Mouse (Mus musculus) lung, postnatal 0 days (tissue): ENCODE results near the gene Gsdme. TPM values are rescaled to one million over a fixed set of nuclear protein-coding genes. Genes with fewer than 3 reads are reported as not detected.

ENCODE experiments used
- ATAC-seq: fragments of 200-750 bp; cut with Nextera tagmentation; 2 replicates; pipeline ENCODE4 v1.8.0; 2017; ENCODE audit warnings: moderate library complexity
- DNase-seq: peaks from one replicate; pipeline ENCODE4 v3.0.0-alpha.2; 2016; ENCODE audit warnings: low spot score
- H3K27ac ChIP-seq: fragments of 300-500 bp; sonication (generic); 2 replicates; pipeline ENCODE4 v1.5.1; 2014; ENCODE audit warnings: antibody characterized with exemption, mild to moderate bottlenecking, low read length, mixed read lengths
- H3K27me3 ChIP-seq: fragments of 300-500 bp; sonication (generic); replicated peaks from 2 replicates; pipeline ENCODE4 v1.6.1; 2014; ENCODE audit warnings: low read length, mixed read lengths; ENCODE audit not compliant: insufficient read depth
- H3K36me3 ChIP-seq: fragments of 300-500 bp; sonication (generic); 2 replicates; pipeline ENCODE4 v1.6.1; 2014; ENCODE audit warnings: low read length, mixed read lengths; ENCODE audit not compliant: insufficient read depth
- H3K4me1 ChIP-seq: fragments of 300-500 bp; sonication (generic); 2 replicates; pipeline ENCODE4 v1.6.1; 2014; ENCODE audit warnings: antibody characterized with exemption, low read depth, low read length, mixed read lengths; ENCODE audit not compliant: insufficient read depth
- H3K4me2 ChIP-seq: fragments of 300-500 bp; sonication (generic); replicated peaks from 2 replicates; pipeline ENCODE4 v1.6.1; 2014; ENCODE audit warnings: low read depth, mild to moderate bottlenecking, low read length, moderate library complexity, mixed read lengths
- H3K4me3 ChIP-seq: fragments of 300-500 bp; sonication (generic); 2 replicates; pipeline ENCODE4 v1.5.1; 2014; ENCODE audit warnings: low read depth, low read length
- H3K9ac ChIP-seq: fragments of 300-500 bp; sonication (generic); replicated peaks from 2 replicates; pipeline ENCODE4 v1.6.1; 2014; ENCODE audit warnings: low read depth, mild to moderate bottlenecking
- H3K9me3 ChIP-seq: fragments of 300-500 bp; sonication (generic); 2 replicates; pipeline ENCODE4 v1.6.1; 2016; ENCODE audit warnings: low read length, mixed read lengths
- CTCF ChIP-seq: IDR thresholded peaks from 2 replicates; pipeline ENCODE4 v1.5.1; 2016; ENCODE audit warnings: antibody characterized with exemption, mild to moderate bottlenecking
- EP300 ChIP-seq: IDR thresholded peaks from 2 replicates; pipeline ENCODE4 v1.6.1; 2016; ENCODE audit warnings: antibody characterized with exemption, mild to moderate bottlenecking, control low read depth
- WGBS: fragments of 180-500 bp; shearing (Covaris S2); extraction: QIAGEN DNeasy Blood & Tissue Kit; methylation state at CpG from one replicate; pipeline ENCODE4 v1.1.7; 2014; 5-methylcytosine and 5-hydroxymethylcytosine counted together
- polyA plus RNA-seq: library from polyadenylated mRNA; unstranded; fragments of >200 nt; fragmentation: Nextera tagmentation; extraction: Ambion mirVana; gene quantifications from 2 replicates; pipeline ENCODE4 v1.2.1, GENCODE M21; 2015

The Gsdme gene
- polyA plus RNA-seq, 1 experiment from 2014 or later: 14.8 TPM

DNA sequence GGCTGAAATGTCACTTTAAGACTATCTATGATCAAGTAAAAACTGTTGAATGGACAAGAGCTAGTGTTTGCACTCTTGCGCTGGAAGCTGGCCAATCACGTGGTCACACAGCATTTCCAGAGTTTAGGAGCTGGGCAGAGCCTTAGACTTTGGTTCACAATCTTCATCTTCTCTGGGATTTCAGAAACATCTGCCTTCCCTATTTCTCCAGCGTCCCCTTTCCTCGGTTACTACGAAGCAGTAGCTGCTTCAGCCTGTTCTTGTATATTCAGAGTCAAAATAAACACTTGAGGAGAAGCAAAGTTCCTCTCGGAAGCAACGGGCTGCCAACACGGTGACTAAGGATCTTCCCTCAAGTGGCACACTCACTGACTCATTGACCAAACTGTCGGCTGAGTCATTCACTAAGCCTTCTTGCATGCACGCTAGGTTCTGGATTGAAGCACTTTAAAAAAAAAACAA, 8.9 kb downstream of the Gsdme start:
- no peak for TF ChIP-seq CTCF
- peak; percentile 91 for TF ChIP-seq EP300
- H3K27ac ChIP-seq: no peak overlapping the region
- no peaks in the 10 kb centered on the region for H3K27me3 ChIP-seq
- no peaks in the 10 kb centered on the region for H3K9me3 ChIP-seq
- 0 out of 2 replicates have a peak, but pooled peaks cover 3% of the 10 kb centered on the region for H3K4me1 ChIP-seq
- H3K9ac ChIP-seq: no peak overlapping the region
- H3K4me2 ChIP-seq: peak overlapping the region; percentile 23; the same call in 1 of the 2 replicates
- 5% methylated on average over 10 of the region's 10 CpGs for WGBS
- peak; percentile 97 for ATAC-seq
- DNase-seq: peak; percentile 96
- H3K36me3 ChIP-seq: no peaks in the 10 kb centered on the region
- no peak overlapping the region for H3K4me3 ChIP-seq

DNA sequence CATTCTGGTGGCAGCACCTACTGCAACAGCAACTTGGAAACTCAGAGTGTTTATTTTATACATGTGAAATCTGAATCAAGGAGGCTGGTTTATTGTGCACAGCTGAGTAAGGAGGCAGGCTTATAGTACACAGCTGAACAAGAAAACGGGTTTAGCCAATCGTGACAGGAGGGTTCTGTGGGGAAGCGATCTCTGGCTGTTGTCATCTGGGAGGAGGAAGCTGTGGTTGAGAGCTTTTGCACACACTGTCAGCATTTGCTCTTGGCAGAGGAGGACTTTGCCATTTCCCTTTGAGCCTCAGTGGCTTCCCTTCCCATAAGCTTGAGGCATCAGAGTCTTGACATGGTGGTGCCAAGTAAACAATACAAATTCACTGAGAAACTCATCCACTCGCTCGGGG, 11.0 kb downstream of the Gsdme start:
- no peak overlapping the region for H3K27ac ChIP-seq
- 37% methylated on average over 5 of the region's 5 CpGs for WGBS
- ATAC-seq: no peak
- no peaks in the 10 kb centered on the region for H3K9me3 ChIP-seq
- H3K36me3 ChIP-seq: no peaks in the 10 kb centered on the region
- H3K4me1 ChIP-seq: 0 out of 2 replicates have a peak, but pooled peaks cover 3% of the 10 kb centered on the region
- no peak for TF ChIP-seq CTCF
- no peak for TF ChIP-seq EP300
- no peak overlapping the region for H3K4me3 ChIP-seq
- H3K9ac ChIP-seq: no peak overlapping the region
- no peak overlapping the region for H3K4me2 ChIP-seq
- H3K27me3 ChIP-seq: no peaks in the 10 kb centered on the region
- peak; percentile 54 for DNase-seq

DNA sequence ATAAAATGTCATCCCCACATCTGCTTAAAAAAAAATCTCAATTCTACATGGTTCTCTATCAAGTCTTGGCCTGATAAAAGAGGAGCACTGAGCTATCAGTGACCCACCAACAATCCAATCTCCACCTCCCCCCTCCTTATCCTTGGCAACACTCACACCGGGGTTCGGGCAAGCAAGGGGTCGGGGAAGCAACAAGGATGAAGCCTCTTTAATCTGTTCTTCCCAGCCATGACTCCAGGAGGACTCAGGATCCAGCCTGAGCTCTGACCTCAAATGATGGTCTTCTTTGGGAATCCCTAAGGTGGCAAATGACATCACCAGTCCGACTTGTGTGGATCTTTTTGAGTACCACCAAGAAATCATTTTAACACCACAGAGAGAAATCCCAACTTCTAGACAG, 15.9 kb downstream of the Gsdme start:
- 78% methylated on average over 4 of the region's 4 CpGs for WGBS
- TF ChIP-seq CTCF (no peak), EP300 (no peak)
- Histone ChIP-seq H3K27me3 (no peaks in the 10 kb centered on the region), H3K27ac (no peak overlapping the region), H3K4me1 (no peaks in the 10 kb centered on the region), H3K4me2 (no peak overlapping the region), H3K36me3 (no peaks in the 10 kb centered on the region), H3K4me3 (no peak overlapping the region), H3K9me3 (no peaks in the 10 kb centered on the region), H3K9ac (no peak overlapping the region)
- no peak for DNase-seq
- ATAC-seq: no peak

DNA sequence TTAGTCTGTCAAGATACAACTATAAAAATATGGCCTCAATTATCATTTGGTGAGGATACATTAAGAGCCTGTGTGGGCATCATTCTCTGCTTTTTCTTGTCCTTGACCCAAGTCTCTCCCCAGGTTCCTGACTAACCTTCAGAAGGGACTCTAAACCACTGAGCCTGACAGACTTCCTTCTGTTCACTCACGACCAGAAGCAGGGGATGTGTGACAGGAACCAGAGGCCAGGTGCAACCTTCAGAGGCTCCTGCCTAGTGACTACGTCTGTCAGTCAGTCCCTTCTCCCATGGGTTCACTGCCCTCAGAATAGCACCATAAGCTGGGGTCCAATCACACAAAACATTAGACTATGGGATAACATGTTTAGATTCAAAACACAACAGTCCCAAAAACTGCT, 16.3 kb downstream of the Gsdme start:
- H3K4me1 ChIP-seq: no peaks in the 10 kb centered on the region
- no peak overlapping the region for H3K27ac ChIP-seq
- no peak overlapping the region for H3K4me3 ChIP-seq
- H3K9ac ChIP-seq: no peak overlapping the region
- no peaks in the 10 kb centered on the region for H3K36me3 ChIP-seq
- WGBS: 61% methylated on average over 2 of the region's 2 CpGs
- TF ChIP-seq EP300 (no peak), CTCF (no peak)
- DNase-seq (no peak), ATAC-seq (no peak)
- H3K27me3 ChIP-seq: no peaks in the 10 kb centered on the region
- H3K4me2 ChIP-seq: no peak overlapping the region
- H3K9me3 ChIP-seq: no peaks in the 10 kb centered on the region

DNA sequence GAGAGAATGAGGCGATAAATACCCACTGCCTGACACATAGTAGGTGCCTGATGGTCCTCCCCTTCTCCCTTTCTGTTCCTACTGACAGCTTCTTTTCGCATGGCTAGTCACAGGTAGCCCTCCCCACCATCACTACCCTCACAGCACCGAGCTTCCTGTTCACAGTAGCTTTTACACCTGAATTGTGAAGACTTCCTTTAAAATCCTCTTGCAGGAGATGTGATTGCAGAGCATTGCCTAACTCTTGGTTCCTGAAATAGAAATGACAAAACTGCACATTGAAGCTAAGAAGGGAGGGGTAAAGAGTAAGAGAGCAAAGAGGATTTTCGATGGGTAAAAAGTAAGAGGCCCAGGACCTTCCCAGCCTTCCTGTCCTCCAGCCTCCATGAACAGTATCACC, 18.7 kb downstream of the Gsdme start:
- DNase-seq (peak; percentile 36), ATAC-seq (no peak)
- no peaks in the 10 kb centered on the region for H3K36me3 ChIP-seq
- no peak overlapping the region for H3K4me3 ChIP-seq
- H3K4me1 ChIP-seq: no peaks in the 10 kb centered on the region
- no peaks in the 10 kb centered on the region for H3K9me3 ChIP-seq
- TF ChIP-seq EP300 (no peak), CTCF (no peak)
- H3K9ac ChIP-seq: no peak overlapping the region
- no peak overlapping the region for H3K4me2 ChIP-seq
- H3K27ac ChIP-seq: no peak overlapping the region
- WGBS: 70% methylated on average over 4 of the region's 4 CpGs
- H3K27me3 ChIP-seq: no peaks in the 10 kb centered on the region

DNA sequence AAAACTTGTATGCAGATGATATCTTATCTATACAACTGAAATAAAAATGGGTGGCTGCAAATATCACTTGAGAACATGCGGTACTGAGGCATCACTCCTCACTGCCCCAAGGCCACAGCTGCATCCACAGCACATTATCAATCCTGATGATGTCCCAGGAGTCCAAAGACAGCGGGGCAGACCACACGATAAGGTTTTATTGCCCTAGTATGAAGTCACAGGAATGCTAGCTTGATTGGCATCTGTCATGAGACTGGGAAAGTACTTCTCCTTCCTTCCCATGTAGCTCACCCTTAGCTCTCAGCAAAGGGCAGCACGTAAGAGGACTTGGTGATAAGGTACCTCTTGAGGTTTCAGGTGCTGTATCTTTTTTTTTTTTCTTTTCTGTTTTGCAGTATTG, 19.5 kb downstream of the Gsdme start:
- no peak overlapping the region for H3K4me3 ChIP-seq
- H3K36me3 ChIP-seq: no peaks in the 10 kb centered on the region
- no peak overlapping the region for H3K27ac ChIP-seq
- H3K27me3 ChIP-seq: no peaks in the 10 kb centered on the region
- no peaks in the 10 kb centered on the region for H3K4me1 ChIP-seq
- ATAC-seq: no peak
- no peak for TF ChIP-seq CTCF
- no peak for TF ChIP-seq EP300
- H3K9ac ChIP-seq: no peak overlapping the region
- H3K4me2 ChIP-seq: no peak overlapping the region
- WGBS: 52% methylated on average over 4 of the region's 4 CpGs
- no peak for DNase-seq
- no peaks in the 10 kb centered on the region for H3K9me3 ChIP-seq

DNA sequence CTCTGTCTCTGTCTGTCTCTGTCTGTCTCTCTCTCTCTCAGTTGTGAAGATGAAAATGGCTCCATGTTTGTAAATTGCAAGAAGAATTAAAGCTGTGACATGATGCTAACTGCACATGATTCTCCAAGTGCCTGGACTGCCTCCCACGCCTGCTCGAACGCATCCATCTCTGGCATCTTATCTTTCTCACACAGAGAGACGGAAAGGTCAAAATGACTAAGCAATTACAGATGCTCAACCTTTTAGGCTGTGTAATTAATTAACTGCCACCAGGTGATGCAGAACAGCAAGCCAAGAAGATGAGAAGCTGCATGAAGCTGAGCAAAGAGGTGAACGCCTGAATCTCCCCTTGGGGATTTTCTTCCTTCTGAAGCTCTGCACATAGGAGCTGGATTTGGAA, 23.2 kb downstream of the Gsdme start:
- TF ChIP-seq EP300 (no peak), CTCF (no peak)
- no peak overlapping the region for H3K4me2 ChIP-seq
- H3K4me3 ChIP-seq: no peak overlapping the region
- H3K36me3 ChIP-seq: no peaks in the 10 kb centered on the region
- H3K4me1 ChIP-seq: no peaks in the 10 kb centered on the region
- H3K9me3 ChIP-seq: no peaks in the 10 kb centered on the region
- H3K27ac ChIP-seq: no peak overlapping the region
- H3K27me3 ChIP-seq: no peaks in the 10 kb centered on the region
- WGBS: 59% methylated on average over 5 of the region's 5 CpGs
- ATAC-seq: no peak
- no peak overlapping the region for H3K9ac ChIP-seq
- no peak for DNase-seq
